Mouse (Mus musculus): ENCODE measurements around the gene 9330182O14Rik. TPM values are rescaled to one million over a fixed set of nuclear protein-coding genes. Genes with fewer than 3 reads are reported as not detected.

9330182O14Rik gene
- polyA plus RNA-seq, 1 experiment = not detected

DNA sequence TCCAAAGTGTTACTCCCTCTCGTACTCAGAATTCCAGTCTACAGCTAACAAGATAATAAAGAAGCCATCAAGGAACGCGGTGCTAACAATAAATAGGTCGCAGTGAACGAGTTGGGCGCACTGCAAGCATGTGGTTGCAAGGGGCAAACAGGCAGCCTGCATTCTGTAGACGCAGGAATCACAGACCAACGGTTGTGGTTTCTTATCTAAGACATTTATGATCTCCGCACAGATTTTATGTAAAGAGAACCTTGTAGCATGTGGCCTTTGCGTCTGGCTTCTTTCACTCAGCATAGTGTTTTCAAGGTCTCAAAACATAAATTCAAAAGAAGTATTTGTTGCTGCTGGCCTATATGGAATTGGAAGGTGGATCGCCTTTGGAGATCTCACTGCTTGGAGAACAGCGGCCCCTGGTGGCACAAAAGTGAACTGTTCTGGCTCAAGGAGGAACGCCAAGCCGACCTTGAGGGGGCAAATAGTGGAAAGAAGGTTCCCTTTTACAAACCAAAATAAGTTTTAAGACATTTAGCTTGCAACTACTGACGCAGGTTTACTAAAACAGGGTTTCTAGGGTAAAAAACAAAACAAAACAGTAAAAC, 3.2 kb upstream of the 9330182O14Rik start:
- no peaks in the 10 kb centered on the region for H3K9me3 ChIP-seq (ENCODE audit: control insufficient read depth, low read length)
- H3K36me3 ChIP-seq (ENCODE audit: control insufficient read depth) = no peaks in the 10 kb centered on the region

GRCm38 (mm10) chr15:40132408-40132807, 1.8 kb upstream of the 9330182O14Rik start:
- H3K27me3 ChIP-seq (ENCODE audit: control insufficient read depth) = no peaks in the 10 kb centered on the region
- no peak overlapping the region for H3K4me3 ChIP-seq (replicated peaks)
- H3K36me3 ChIP-seq (ENCODE audit: control insufficient read depth) = no peaks in the 10 kb centered on the region
- TF ChIP-seq GATA1 (IDR thresholded peaks at IDR 0.05; ENCODE audit: low read length) = no peak
- no peaks in the 10 kb centered on the region for H3K9me3 ChIP-seq (ENCODE audit: control insufficient read depth, low read length)
- no peaks in the 10 kb centered on the region for H3K4me1 ChIP-seq (ENCODE audit: control insufficient read depth)

More for the DNA sequence above, 3.2 kb upstream of the 9330182O14Rik start:
- no peaks in the 10 kb centered on the region for H3K27me3 ChIP-seq (ENCODE audit: control insufficient read depth)
- no peak for TF ChIP-seq TAL1 (IDR thresholded peaks at IDR 0.05; ENCODE audit: low read length)
- no peak for TF ChIP-seq GATA1 (IDR thresholded peaks at IDR 0.05; ENCODE audit: low read length)
- no peaks in the 10 kb centered on the region for H3K4me1 ChIP-seq (ENCODE audit: control insufficient read depth)
- no peak overlapping the region for H3K4me3 ChIP-seq (replicated peaks)

GRCm38 (mm10) chr15:40144221-40144620, 10.1 kb downstream of the 9330182O14Rik start:
- no peaks in the 10 kb centered on the region for H3K27me3 ChIP-seq (ENCODE audit: control insufficient read depth)
- no peaks in the 10 kb centered on the region for H3K9me3 ChIP-seq (ENCODE audit: control insufficient read depth, low read length)
- no peaks in the 10 kb centered on the region for H3K36me3 ChIP-seq (ENCODE audit: control insufficient read depth)
- H3K4me1 ChIP-seq (ENCODE audit: control insufficient read depth) = no peaks in the 10 kb centered on the region
- TF ChIP-seq TAL1 (IDR thresholded peaks at IDR 0.05; ENCODE audit: low read length) (no peak), GATA1 (IDR thresholded peaks at IDR 0.05; ENCODE audit: low read length) (no peak)
- no peak overlapping the region for H3K4me3 ChIP-seq (replicated peaks)

DNA sequence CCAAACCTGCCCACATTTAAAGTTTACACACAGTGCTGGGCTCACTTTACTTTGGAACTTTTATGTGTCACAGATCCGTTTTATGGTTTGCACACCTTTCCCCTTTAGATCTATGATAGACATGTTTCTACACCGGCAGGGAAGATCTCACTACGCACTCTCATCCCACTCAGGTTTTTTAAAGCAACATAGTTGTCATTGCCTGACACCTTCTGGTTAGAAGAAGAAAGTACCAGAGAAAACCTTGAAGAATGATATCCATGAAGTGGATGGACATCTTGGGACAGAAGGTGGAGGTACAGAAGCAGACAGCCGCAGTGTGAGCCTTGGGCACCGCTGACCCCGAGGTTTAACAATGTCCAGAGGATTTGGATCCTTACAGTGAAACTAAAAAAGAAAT, 23.5 kb downstream of the 9330182O14Rik start:
- Histone ChIP-seq H3K36me3 (ENCODE audit: control insufficient read depth) (no peaks in the 10 kb centered on the region), H3K9me3 (ENCODE audit: control insufficient read depth, low read length) (no peaks in the 10 kb centered on the region), H3K27me3 (ENCODE audit: control insufficient read depth) (no peaks in the 10 kb centered on the region), H3K4me3 (replicated peaks) (no peak overlapping the region), H3K4me1 (ENCODE audit: control insufficient read depth) (no peaks in the 10 kb centered on the region)
- TF ChIP-seq GATA1 (IDR thresholded peaks at IDR 0.05; ENCODE audit: low read length) (no peak), TAL1 (IDR thresholded peaks at IDR 0.05; ENCODE audit: low read length) (no peak)

GRCm38 (mm10) chr15:40166560-40167275, 32.6 kb downstream of the 9330182O14Rik start:
- Histone ChIP-seq H3K4me1 (ENCODE audit: control insufficient read depth) (no peaks in the 10 kb centered on the region), H3K36me3 (ENCODE audit: control insufficient read depth) (no peaks in the 10 kb centered on the region), H3K27me3 (ENCODE audit: control insufficient read depth) (no peaks in the 10 kb centered on the region), H3K9me3 (ENCODE audit: control insufficient read depth, low read length) (no peaks in the 10 kb centered on the region), H3K4me3 (replicated peaks) (no peak overlapping the region)
- TF ChIP-seq TAL1 (IDR thresholded peaks at IDR 0.05; ENCODE audit: low read length) (no peak), GATA1 (IDR thresholded peaks at IDR 0.05; ENCODE audit: low read length) (no peak)

DNA sequence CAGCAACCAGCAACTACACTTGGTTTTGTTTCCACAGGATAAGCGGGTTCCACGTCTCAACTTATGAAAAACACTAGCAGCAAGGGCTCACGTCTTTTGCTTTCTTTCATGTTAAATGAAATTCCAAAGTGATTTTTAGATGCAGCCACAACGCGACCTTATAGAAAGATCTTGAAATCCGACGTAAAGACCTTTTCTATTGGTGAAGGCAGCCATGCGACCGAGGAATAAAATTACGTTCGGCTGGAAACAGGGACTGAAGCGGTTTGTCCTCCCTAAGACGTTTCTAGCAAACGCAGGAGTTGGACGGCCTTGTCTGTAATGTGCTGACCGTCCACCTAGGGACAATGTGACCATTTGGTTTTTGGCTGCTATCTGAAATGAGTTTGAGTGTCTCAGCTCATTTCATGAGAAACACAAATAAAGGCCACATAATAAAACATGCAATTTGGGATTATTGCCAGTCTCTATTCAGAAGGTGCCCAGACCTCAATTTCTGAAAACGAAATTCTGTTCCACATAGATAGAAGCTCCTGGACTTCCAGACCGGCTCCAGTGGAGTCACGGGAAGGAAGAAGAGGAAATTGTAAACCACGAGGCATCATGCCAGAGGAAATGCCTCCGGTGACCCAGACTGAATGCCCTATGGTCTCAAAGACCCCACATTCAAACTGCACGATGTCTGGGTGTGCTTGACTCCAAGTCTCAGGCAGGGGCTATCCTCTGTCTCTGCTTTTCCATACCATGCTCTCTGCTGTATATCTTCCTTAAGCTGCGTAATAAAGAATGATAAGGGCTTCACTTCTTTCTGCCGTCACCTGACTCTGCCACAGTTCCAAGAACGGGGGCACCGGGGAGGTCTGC, 33.3 kb downstream of the 9330182O14Rik start:
- no peak overlapping the region for H3K4me3 ChIP-seq (replicated peaks)
- no peak for TF ChIP-seq TAL1 (IDR thresholded peaks at IDR 0.05; ENCODE audit: low read length)
- H3K9me3 ChIP-seq (ENCODE audit: control insufficient read depth, low read length) = no peaks in the 10 kb centered on the region
- H3K4me1 ChIP-seq (ENCODE audit: control insufficient read depth) = no peaks in the 10 kb centered on the region
- no peaks in the 10 kb centered on the region for H3K27me3 ChIP-seq (ENCODE audit: control insufficient read depth)
- H3K36me3 ChIP-seq (ENCODE audit: control insufficient read depth) = no peaks in the 10 kb centered on the region

DNA sequence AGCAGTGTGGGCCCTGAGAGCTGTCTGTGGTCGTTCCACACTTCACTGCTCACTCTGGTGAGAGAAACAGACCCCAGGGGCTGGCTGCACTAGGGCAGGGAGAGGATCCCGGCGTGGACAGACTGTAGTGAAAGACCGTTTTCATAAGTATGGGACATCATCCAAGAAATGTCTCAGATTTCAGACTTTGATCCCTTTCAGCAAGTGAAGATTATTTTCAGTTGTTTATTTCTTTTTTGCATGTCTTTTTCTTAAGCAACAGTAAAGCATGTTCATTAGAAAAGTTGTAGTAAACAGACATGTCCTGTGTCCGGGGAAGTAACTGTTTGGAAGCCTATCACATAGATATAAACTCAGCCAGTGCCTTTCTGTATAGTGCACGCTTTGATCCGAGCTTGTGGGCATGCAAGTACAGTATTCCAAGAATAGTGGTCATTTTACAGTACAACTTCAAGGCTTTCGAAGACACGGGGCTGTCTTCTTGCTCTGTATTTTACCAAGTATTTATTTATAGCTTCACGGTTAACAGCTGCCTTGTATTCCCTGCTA, 34.0 kb downstream of the 9330182O14Rik start:
- H3K9me3 ChIP-seq (ENCODE audit: control insufficient read depth, low read length) = no peaks in the 10 kb centered on the region
- H3K36me3 ChIP-seq (ENCODE audit: control insufficient read depth) = no peaks in the 10 kb centered on the region
- TF ChIP-seq GATA1 (IDR thresholded peaks at IDR 0.05; ENCODE audit: low read length) (no peak), TAL1 (IDR thresholded peaks at IDR 0.05; ENCODE audit: low read length) (no peak)
- no peak overlapping the region for H3K4me3 ChIP-seq (replicated peaks)
- H3K4me1 ChIP-seq (ENCODE audit: control insufficient read depth) = no peaks in the 10 kb centered on the region
- H3K27me3 ChIP-seq (ENCODE audit: control insufficient read depth) = no peaks in the 10 kb centered on the region

DNA sequence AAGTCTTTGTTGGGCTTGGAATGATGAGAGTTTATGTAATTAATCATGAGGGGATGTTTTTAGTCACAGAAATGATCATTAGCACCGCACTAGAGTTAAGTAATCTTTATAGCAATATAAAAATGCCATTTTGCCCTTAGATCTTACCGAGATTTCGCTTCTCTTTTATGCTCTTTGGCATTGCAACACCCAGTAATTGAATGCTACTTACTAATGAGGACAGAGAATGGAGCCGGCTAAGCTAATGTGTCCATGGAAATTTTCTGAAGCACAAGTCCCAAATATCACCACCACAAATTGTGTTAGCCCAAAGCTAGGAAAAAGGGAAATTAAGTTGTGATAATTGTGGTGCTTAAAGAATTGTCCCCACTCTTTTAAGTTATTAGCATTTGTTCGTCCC, 34.9 kb downstream of the 9330182O14Rik start:
- TF ChIP-seq GATA1 (IDR thresholded peaks at IDR 0.05; ENCODE audit: low read length) = no peak
- TF ChIP-seq TAL1 (IDR thresholded peaks at IDR 0.05; ENCODE audit: low read length) = no peak
- Histone ChIP-seq H3K27me3 (ENCODE audit: control insufficient read depth) (no peaks in the 10 kb centered on the region), H3K4me3 (replicated peaks) (no peak overlapping the region), H3K4me1 (ENCODE audit: control insufficient read depth) (no peaks in the 10 kb centered on the region), H3K36me3 (ENCODE audit: control insufficient read depth) (no peaks in the 10 kb centered on the region), H3K9me3 (ENCODE audit: control insufficient read depth, low read length) (no peaks in the 10 kb centered on the region)

- H3K27me3 ChIP-seq (ENCODE audit: control insufficient read depth) = no peaks in the 10 kb centered on the region
- H3K36me3 ChIP-seq (ENCODE audit: control insufficient read depth) = no peaks in the 10 kb centered on the region
- no peak for TF ChIP-seq TAL1 (IDR thresholded peaks at IDR 0.05; ENCODE audit: low read length)
- no peak for TF ChIP-seq GATA1 (IDR thresholded peaks at IDR 0.05; ENCODE audit: low read length)
- no peaks in the 10 kb centered on the region for H3K4me1 ChIP-seq (ENCODE audit: control insufficient read depth)
- H3K4me3 ChIP-seq (replicated peaks) = no peak overlapping the region
- H3K9me3 ChIP-seq (ENCODE audit: control insufficient read depth, low read length) = no peaks in the 10 kb centered on the region
Measured at GRCm38 (mm10) chr15:40169705-40170104, 35.5 kb downstream of the 9330182O14Rik start.
